Mouse (Mus musculus) embryonic stem cell, embryonic (primary cell): ENCODE measurements at regions not wholly inside any gene's neighbourhood (a gene's known extent, or its start where the extent isn't known, plus 50 kb on each side); places are given as distances from the start of the nearest gene placed in this dataset.

ENCODE experiments used
- CTCF ChIA-PET, 4 experiments: fragments of 300-600 bp in 2 of 4; fragments of 350-600 bp in 2 of 4; sonication (Branson Sonifier 250); formaldehyde crosslinking; loops; one replicate each; lab custom pipeline; 2022; ENCODE audit warnings: inconsistent platforms in 2 of 4; lab: Charles Lee
- POLR2A ChIA-PET, 4 experiments: fragments of 300-600 bp in 2 of 4; fragments of 350-600 bp in 2 of 4; sonication (Branson Sonifier 250); formaldehyde crosslinking; loops; one replicate each; lab custom pipeline; 2022; ENCODE audit warnings: antibody characterized with exemption in 4 of 4, inconsistent platforms in 1 of 4; lab: Charles Lee

DNA sequence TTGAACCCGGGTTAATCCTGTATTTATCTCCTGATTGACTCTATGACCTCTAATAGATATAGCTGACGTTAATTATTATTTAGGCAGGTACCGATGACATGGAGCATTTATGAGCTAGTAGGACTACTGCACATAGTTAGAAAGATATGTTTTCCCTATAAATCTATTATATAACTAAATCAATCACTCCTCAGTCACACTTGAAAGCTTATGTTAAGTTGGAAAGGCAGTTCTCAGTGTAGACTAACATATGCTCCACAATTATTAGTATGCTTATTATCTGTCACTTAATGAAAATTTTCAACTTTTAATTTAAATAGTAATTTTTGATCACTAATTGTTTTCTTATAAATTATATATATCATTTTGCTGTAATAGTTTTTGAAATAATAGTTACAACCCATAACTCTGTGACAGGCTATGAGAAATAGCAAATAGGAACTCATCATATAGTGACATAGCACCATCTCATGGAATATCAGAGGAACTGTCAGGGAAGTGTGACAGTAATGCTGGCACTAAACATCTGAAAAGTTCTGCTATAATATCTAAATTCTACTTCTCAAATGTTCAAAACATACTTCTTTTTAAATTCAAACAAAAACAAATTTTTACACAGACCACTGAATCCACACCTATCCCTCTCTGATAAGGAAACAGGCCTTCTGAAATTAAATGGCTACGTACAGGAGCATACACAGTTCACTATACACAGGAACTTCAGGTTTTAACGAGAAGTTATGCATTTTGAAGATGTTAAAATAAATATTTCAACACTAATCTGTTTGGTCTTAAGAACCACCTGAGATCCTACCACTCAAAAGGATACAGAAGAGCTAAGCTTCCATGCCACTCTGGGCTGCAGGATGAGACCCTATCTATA is 75.3 kb upstream of the Map2 start:
- ChIA-PET CTCF (interaction anchor here in 2 of 4 experiments (0.6 to 1.0 kb wide), 3 partner anchors 719 to 898 kb away, joined by 3 to 5 read pairs (median 5); no protein-coding TSS in a partner anchor), POLR2A (no interaction called here)

DNA sequence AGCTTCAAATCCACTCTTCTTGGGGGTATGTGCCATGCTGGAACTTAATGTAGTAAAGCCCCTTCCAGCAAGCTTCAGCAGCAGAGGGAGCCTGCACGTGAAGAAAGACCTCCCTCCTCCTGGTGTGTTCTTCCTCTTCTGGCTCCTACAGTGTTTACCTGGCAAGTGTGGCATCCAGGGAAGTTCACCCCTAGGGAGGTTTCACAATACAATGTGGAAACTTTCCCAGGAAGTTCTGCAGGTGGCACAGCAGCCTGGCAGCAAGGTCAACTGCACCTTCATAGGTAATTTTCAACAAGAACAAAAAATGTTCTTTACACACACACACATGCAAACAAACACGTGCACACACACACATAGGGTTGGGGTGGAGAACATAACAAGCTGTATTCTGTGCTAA is 73.7 kb upstream of the Map2 start:
- ChIA-PET CTCF (no interaction called here), POLR2A (no interaction called here)

DNA sequence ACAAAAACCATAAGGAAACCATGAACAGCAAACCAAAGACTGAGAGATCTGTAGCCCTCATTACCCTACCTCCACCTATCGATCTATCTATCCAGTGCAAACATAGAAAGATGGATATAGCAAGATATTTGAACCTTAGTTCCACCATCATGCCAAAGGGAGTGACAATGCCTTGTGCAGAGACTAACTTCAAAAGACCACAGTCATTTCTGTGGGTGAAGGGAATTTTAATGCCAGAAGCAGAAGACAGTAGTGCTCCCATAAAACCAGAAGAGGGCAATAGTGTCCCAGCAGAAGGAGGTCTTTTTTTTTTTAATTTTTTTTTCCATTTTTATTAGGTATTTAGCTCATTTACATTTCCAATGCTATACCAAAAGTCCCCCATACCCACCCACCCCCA is 70.6 kb upstream of the Map2 start:
- CTCF ChIA-PET: interaction anchor here in 2 of 4 experiments (0.6 to 0.7 kb wide), 3 partner anchors 9 to 550 kb away, joined by 3 read pairs; no protein-coding TSS in a partner anchor

DNA sequence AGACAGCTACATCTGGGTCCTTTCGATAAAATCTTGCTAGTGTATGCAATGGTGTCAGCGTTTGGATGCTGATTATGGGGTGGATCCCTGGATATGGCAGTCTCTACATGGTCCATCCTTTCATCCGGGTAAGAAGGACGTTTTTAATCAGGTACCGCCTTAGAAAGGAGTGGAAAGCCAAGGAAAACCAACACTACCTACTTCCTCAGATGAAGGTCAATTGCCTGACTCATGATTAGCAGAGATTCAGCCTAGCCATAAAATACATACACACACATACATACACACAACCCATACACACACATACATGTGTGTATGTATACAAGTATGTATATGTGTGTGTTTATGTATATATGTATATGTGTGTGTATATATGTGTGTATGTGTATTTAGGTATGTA is 69.9 kb upstream of the Map2 start:
- ChIA-PET CTCF (interaction anchor here in 2 of 4 experiments (0.6 to 0.7 kb wide), 3 partner anchors 8 to 550 kb away, joined by 3 read pairs; no protein-coding TSS in a partner anchor), POLR2A (no interaction called here)

More for the DNA sequence above, 70.6 kb upstream of the Map2 start:
- POLR2A ChIA-PET: no interaction called here

DNA sequence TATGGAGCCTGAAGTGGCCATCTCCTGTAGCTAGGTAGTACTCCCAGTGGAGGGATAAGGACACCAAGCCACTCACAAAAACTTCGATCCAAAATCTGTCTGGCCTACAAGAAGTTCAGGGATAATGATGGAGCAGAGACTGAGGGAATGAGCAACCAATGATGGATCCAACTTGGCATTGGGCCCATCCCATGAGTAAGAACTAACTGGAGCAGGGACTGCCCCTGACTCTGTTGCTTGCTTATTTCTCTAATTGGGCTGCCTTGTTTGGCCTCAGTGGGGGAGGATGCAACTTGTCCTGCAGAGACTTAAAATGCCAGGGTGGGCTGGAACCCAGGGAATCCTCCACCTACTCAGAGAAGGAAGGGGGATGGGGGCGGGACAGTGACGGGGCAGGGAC is 67.0 kb upstream of the Map2 start:
- ChIA-PET CTCF (interaction anchor here in 1 of 4 experiments (0.6 kb wide), 1 partner anchor 731 kb away, joined by 19 read pairs; no protein-coding TSS in a partner anchor), POLR2A (interaction anchor here in 1 of 4 experiments (0.7 kb wide), 1 partner anchor 498 kb away, joined by 3 read pairs; no protein-coding TSS in a partner anchor)

DNA sequence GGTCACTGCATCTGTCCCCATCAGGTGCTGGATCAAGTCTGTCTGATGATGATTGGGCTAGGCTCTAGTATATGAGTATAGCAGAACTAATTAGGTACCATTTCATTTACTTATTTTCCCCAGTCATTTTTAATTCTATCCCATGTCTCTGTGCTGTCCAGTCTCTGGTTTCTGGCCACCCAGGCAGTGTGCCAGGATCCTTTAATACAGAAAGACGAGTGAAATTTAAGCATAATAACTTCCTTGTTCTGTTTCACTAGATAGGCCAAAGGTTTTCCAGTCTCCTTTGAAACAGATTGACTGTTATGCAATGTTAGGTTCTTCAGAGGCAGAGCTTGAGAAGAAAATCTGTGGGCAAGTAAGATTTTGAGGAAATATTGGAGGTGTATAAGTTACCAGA is 61.2 kb upstream of the Map2 start:
- ChIA-PET CTCF (no interaction called here), POLR2A (no interaction called here)

DNA sequence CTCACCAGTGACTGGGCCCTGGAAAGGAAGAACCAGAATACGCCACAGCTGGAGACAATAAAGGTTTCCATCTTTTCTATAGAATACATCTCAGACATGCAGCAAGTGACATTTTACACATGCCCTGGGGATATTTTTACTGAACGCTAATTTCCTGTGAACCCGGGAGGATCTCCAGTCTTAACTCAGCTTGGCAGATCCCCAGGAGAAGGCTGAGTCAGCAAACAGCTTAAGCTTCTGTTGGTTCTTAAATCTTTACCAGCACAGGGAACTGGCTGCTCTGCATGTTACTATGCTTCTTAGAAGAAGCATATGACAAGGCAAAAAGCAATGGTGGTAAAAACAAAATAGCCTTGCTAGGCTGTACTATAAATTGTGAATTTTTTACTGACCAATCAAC is 59.7 kb upstream of the Map2 start:
- ChIA-PET POLR2A (no interaction called here), CTCF (interaction anchor here in 1 of 4 experiments (0.5 kb wide), 1 partner anchor 11 kb away, joined by 3 read pairs; no protein-coding TSS in a partner anchor)
